Mouse (Mus musculus) 3134 (cell line): ENCODE data around the gene Gm45233.

Experiments
- DNase-seq: peaks from one replicate; pipeline ENCODE4 v3.0.0-alpha.2; 2011; ENCODE audit warnings: low spot score; ENCODE audit not compliant: insufficient read length; ENCODE audit errors: extremely low read depth

Gene Gm45233

GRCm38 (mm10) chr7:43490861-43491260 is 46.9 kb downstream of the Gm45233 start:
- no peak for DNase-seq

- DNase-seq: no peak
These were observed 51.6 kb downstream of the Gm45233 start for GRCm38 (mm10) chr7:43495343-43496021.

GRCm38 (mm10) chr7:43511707-43512478 is 68.0 kb downstream of the Gm45233 start:
- no peak for DNase-seq

GRCm38 (mm10) chr7:43512519-43512918 is 68.6 kb downstream of the Gm45233 start:
- no peak for DNase-seq
